ENCODE assay signal across 8 mouse cellular contexts in genomic region chr14:99931879-99932278, GRCm38 (mm10).
DNase-seq lines count a peak whose midpoint lies in the region; ATAC-seq and TF ChIP-seq lines count a peak whose summit lies in the region.

No protein-coding gene starts in this region.

- no peak overlapping the region for H3K4me2 ChIP-seq in kidney, postnatal 0 days (ENCODE audit: low read length)
- no peak overlapping the region for H3K4me2 ChIP-seq in neural tube, embryonic 13.5 days

- H3K27ac ChIP-seq in kidney, postnatal 0 days = no peak overlapping the region
- no peak overlapping the region for H3K27ac ChIP-seq in liver, adult 2 months (replicated peaks; ENCODE audit: insufficient read depth, low read depth, low read length)
- H3K27ac ChIP-seq in neural tube, embryonic 13.5 days (replicated peaks) = no peak overlapping the region

- TF ChIP-seq CTCF in kidney, postnatal 0 days (IDR thresholded peaks at IDR 0.05; ENCODE audit: low read depth) = peak; percentile 98
- peak; percentile 52 for TF ChIP-seq CTCF in liver, adult 2 months (IDR thresholded peaks at IDR 0.05; ENCODE audit: low read depth, low read length)

- peak; percentile 69 for DNase-seq in CD4-positive, CD25-positive, alpha-beta regulatory T cell, adult 2 months (ENCODE audit: low read depth, low spot score)
- DNase-seq in adrenal gland, adult 2 months = peak; percentile 66
- peak; percentile 93 for DNase-seq in embryo, embryonic 10.5 days (ENCODE audit: low spot score)
- peak; percentile 13 for DNase-seq in gastrocnemius, postnatal 25 days
- peak; percentile 89 for DNase-seq in kidney, postnatal 0 days (ENCODE audit: low spot score)
- peak; percentile 41 for DNase-seq in liver, adult 2 months (ENCODE audit: extremely low read depth, low read depth, low spot score)
- peak; percentile 25 for DNase-seq in urinary bladder, adult 2 months (ENCODE audit: low spot score)

- no peaks in the 10 kb centered on the region for H3K79me2 ChIP-seq in liver, adult 2 months (ENCODE audit: control insufficient read depth, insufficient read depth, low read length)

- no peaks in the 10 kb centered on the region for H3K9me3 ChIP-seq in kidney, postnatal 0 days (replicated peaks; ENCODE audit: low read length)
- H3K9me3 ChIP-seq in neural tube, embryonic 13.5 days = no peaks in the 10 kb centered on the region

- H3K9ac ChIP-seq in kidney, postnatal 0 days (ENCODE audit: low read depth, low read length) = no peak overlapping the region
- H3K9ac ChIP-seq in liver, adult 2 months (ENCODE audit: low read depth, low read length) = no peak overlapping the region
- H3K9ac ChIP-seq in neural tube, embryonic 13.5 days = no peak overlapping the region

- no peak for ATAC-seq in kidney, postnatal 0 days (replicated peaks; ENCODE audit: low FRiP score, low read depth)
- ATAC-seq in neural tube, embryonic 13.5 days (ENCODE audit: low read depth) = peak; percentile 75

- H3K36me3 ChIP-seq in kidney, postnatal 0 days (ENCODE audit: insufficient read depth, low read length) = no peaks in the 10 kb centered on the region
- no peaks in the 10 kb centered on the region; the same call in none of the 2 replicates for H3K36me3 ChIP-seq in liver, adult 2 months (ENCODE audit: control insufficient read depth, insufficient read depth, low read length)
- H3K36me3 ChIP-seq in neural tube, embryonic 13.5 days = no peaks in the 10 kb centered on the region

- H3K4me1 ChIP-seq in kidney, postnatal 0 days (replicated peaks; ENCODE audit: insufficient read depth, low read length) = no peaks in the 10 kb centered on the region
- no peaks in the 10 kb centered on the region for H3K4me1 ChIP-seq in liver, adult 2 months (ENCODE audit: control insufficient read depth, insufficient read depth, low read length)
- no peaks in the 10 kb centered on the region for H3K4me1 ChIP-seq in neural tube, embryonic 13.5 days (replicated peaks)

- H3K27me3 ChIP-seq in kidney, postnatal 0 days (ENCODE audit: insufficient read depth, low read length) = no peaks in the 10 kb centered on the region
- no peaks in the 10 kb centered on the region for H3K27me3 ChIP-seq in liver, adult 2 months (ENCODE audit: control insufficient read depth, insufficient read depth, low read length)
- no peaks in the 10 kb centered on the region for H3K27me3 ChIP-seq in neural tube, embryonic 13.5 days

- 10% methylated on average over 4 of the region's 4 CpGs for WGBS in kidney, postnatal 0 days
- WGBS in liver, adult 2 months = 15% methylated on average over 4 of the region's 4 CpGs
- 9% methylated on average over 4 of the region's 4 CpGs for WGBS in neural tube, embryonic 13.5 days

- TF ChIP-seq POLR2A in liver, adult 2 months (IDR thresholded peaks at IDR 0.05; ENCODE audit: extremely low read depth, insufficient read depth, low read length) = no peak

- H3K4me3 ChIP-seq in kidney, postnatal 0 days (replicated peaks; ENCODE audit: low read depth, low read length) = no peak overlapping the region
- no peak overlapping the region for H3K4me3 ChIP-seq in liver, adult 2 months (ENCODE audit: insufficient read depth, low read depth, low read length)
- no peak overlapping the region for H3K4me3 ChIP-seq in neural tube, embryonic 13.5 days

Comparison
In these comparisons a context has a peak if more than half of its experiments do, and no peak if none do; other contexts are left out.
1. DNase-seq: peak in every context shown above with its lines; median percentile 93 in embryo, embryonic 10.5 days; 89 in kidney, postnatal 0 days; 69 in CD4-positive, CD25-positive, alpha-beta regulatory T cell, adult 2 months; 66 in adrenal gland, adult 2 months; 41 in liver, adult 2 months; 25 in urinary bladder, adult 2 months; 13 in gastrocnemius, postnatal 25 days.